Mouse (Mus musculus): ENCODE results near the gene Cnnm1. TPM values are rescaled to one million over a fixed set of nuclear protein-coding genes. Genes with fewer than 3 reads are reported as not detected.

Gene Cnnm1
- total RNA-seq (2023), result under 1 TPM; 0.15 to 0.48 TPM

GRCm38 (mm10) chr19:43440112-43440737 lies at the start of gene Cnnm1:
Cnnm1 (plus strand) TSS chr19:43440436.

GRCm38 (mm10) chr19:43524187-43525103 lies 84.2 kb downstream of the Cnnm1 start, which contains the start of gene Got1:
Got1 (minus strand) TSS chr19:43524605.

Other genes with a start within 250 kb of the Cnnm1 start
- not detected for gene Hpse2, start 52.1 kb upstream of the Cnnm1 start, total RNA-seq (2023)
- 10 to 100 TPM; 19.0 to 23.4 TPM for gene Got1, start 84.2 kb downstream of the Cnnm1 start, total RNA-seq (2023)
- not detected for gene Nkx2-3, start 171.9 kb downstream of the Cnnm1 start, total RNA-seq (2023)
- gene Slc25a28, start 234.4 kb downstream of the Cnnm1 start, total RNA-seq (2023), result 10 to 100 TPM; 52.0 to 52.2 TPM
- 10 to 100 TPM; 23.5 to 24.7 TPM for gene Entpd7, start 249.2 kb downstream of the Cnnm1 start, total RNA-seq (2023)

Measured in neutrophil, adult 83 days (primary cell).